Mouse (Mus musculus): ENCODE data around the gene Zc3h8.

Zc3h8 gene

GRCm38 (mm10) chr2:128890661-128891335 is 53.1 kb downstream of the Zc3h8 start:
- no peak for DNase-seq (ENCODE audit: low spot score in 2 of 2)

GRCm38 (mm10) chr2:128887866-128888550 is 55.9 kb downstream of the Zc3h8 start:
- no peak for DNase-seq (ENCODE audit: low spot score in 2 of 2)

DNA sequence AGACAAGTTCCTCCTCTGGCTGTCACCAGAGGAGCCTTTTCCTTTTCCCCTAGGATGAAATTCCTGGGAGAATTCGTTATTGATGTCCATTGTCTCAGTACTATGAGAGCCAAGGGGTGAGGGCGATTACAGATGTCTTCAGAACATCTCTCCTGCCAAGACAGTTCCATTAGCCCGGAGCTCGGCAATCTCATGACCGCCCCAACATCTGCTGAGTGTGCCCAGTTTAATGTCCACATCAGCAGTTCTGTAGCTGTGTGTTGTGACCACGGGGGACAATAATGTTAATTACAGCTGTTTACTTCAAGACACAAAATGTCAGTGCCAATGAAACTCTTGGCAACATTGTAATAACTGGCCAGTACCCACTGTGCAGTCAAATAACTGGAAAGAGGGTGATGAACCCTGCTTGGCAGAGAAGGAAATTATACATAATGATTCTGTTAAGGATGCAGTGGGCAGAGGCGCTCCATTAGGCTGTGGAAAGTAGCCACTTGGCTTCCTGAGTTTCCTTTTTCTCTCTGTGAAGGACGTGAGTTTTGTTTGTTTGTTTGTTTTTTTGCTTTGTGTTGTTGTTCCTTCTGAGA is 58.6 kb downstream of the Zc3h8 start:
- DNase-seq (ENCODE audit: low spot score in 2 of 2), result no peak

DNA sequence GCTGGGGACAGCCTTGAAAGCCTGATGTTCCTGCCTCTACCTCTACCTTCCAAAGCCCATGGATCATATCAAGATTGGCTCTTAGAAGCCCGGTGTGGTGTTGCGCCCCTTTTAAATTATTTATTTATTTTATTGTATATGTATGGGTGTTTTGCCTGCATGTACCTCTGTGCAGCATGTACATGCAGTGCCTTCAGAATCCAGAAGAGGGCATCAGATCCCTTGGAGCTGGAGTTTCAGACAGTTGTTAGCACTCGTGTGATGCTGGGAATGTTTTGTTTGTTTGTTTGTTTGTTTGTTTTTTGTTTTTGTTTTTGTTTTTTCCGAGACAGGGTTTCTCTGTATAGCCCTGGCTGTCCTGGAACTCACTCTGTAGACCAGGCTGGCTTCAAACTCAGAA is 62.6 kb downstream of the Zc3h8 start:
- DNase-seq (ENCODE audit: low spot score in 2 of 2), result no peak
